Mouse (Mus musculus): Measurements from ENCODE around the gene Paics. TPM values are rescaled to one million over a fixed set of nuclear protein-coding genes. Genes with fewer than 3 reads are reported as not detected.
A peak's percentile ranks its signal among the peaks of the same experiment; 100 is the strongest.

Gene Paics
- total RNA-seq, 1 experiment from 2014 or later = 257 TPM

DNA sequence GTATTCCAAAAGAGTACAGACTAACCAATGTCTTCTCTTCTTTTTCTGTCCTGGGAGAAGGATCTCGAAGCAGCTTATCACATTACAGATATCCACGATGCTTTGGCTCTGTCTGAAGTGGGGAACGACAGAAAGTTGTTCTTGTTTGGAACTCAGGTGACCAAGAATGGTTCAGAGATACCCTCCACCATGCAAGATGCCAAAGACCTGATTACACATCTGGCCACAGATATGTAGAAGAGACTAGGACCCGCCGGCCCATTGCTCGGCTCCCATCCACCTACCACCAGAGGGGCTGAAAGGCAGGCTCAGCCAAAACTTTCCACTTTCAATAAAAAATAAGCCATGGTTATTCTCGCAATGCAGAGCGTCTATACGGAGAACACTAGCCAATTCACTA, 59.2 kb downstream of the Paics start:
- DNase-seq = no peak

GRCm38 (mm10) chr5:77011082-77011481, 60.0 kb downstream of the Paics start:
- no peak for DNase-seq

- no peak for DNase-seq
Measured at GRCm38 (mm10) chr5:77013171-77013570, 62.1 kb downstream of the Paics start.

- DNase-seq = peak; percentile 89
Measured at GRCm38 (mm10) chr5:77015544-77016482, 64.7 kb downstream of the Paics start, which contains the start of gene Thegl. Gene Thegl (plus strand): TSS chr5:77016023.

Other genes with a start within 250 kb of the Paics start
- gene Aasdh, start 45.8 kb upstream of the Paics start, total RNA-seq (2021) = 24.0 and 32.1 TPM in 2 replicates
- 20.9 and 28.0 TPM in 2 replicates for gene Ppat, start 271 bp downstream of the Paics start, total RNA-seq (2021)
- gene Srp72, start 23.4 kb downstream of the Paics start, total RNA-seq (2021) = 120 and 150 TPM in 2 replicates
- gene Arl9, start 52.7 kb downstream of the Paics start, total RNA-seq (2021) = 0.67 TPM in 1 of 2 replicates, not detected in the other
- gene Thegl, start 64.7 kb downstream of the Paics start, total RNA-seq (2021) = not detected in 2 replicates
- gene Hopx, start 163.8 kb downstream of the Paics start, total RNA-seq (2021) = 1.7 and 2.6 TPM in 2 replicates

Data from adrenal gland, postnatal 25 days (tissue).